ENCODE assay signal across 19 mouse cellular contexts in the genomic region with DNA sequence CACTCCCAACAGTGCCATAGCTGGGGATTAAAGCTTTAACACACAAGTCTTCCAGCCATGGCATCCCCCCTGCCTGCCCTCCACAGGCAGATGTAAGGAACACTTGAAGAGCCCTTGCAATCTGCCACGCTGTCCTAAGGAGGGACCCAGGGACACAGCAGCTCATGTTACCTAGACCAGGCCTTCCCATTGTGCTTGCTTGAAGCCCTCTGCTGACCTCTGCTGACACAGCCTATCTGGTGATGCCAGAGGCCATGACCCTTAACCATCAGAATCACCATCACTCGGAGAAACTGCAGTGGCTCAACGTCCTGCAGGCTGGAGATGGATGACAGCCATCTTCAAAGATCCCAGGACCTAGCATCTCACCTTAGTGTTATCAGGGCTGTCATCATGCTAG. TPM values are rescaled to one million over a fixed set of nuclear protein-coding genes. Genes with fewer than 3 reads are reported as not detected.
DNase-seq lines count a peak whose midpoint lies in the region; ATAC-seq and TF ChIP-seq lines count a peak whose summit lies in the region.
"Had no signal": no experiment of that assay in that cellular context is flagged by ENCODE, and none has a peak within 500 bp of the region (broad histone marks: within the 10 kb centered on the region; RNA-seq: fewer than 3 reads in every experiment).

No protein-coding gene starts in this region.

- 0 out of 2 replicates have a peak, but pooled peaks have one; percentile 5 for TF ChIP-seq CTCF in heart, postnatal 0 days (IDR thresholded peaks at IDR 0.05; ENCODE audit: low read depth)

- DNase-seq in heart, postnatal 0 days (ENCODE audit: low spot score): no peak
- DNase-seq in heart, postnatal 10 days: no peak
- no peak for DNase-seq in forebrain, embryonic 14.5 days (ENCODE audit: low spot score)
- no peak for DNase-seq in retina, postnatal 1 day
- no peak for DNase-seq in layer of hippocampus, adult 9-11 months
- DNase-seq: adrenal gland, adult 8-10 months; heart, postnatal 14 days; kidney, adult 11 months; lung, adult 2 months; right cerebral cortex, adult 18-20 months had no signal

- H3K4me1 ChIP-seq in heart, postnatal 0 days (ENCODE audit: control insufficient read depth, insufficient read depth): peaks cover 19% of the 10 kb centered on the region
- peaks cover 59% of the 10 kb centered on the region for H3K4me1 ChIP-seq in forebrain, embryonic 14.5 days (ENCODE audit: control insufficient read depth, insufficient read depth, low read length)
- H3K4me1 ChIP-seq in hindbrain, embryonic 16.5 days (ENCODE audit: control insufficient read depth, insufficient read depth, low read depth, low read length): peaks cover 48% of the 10 kb centered on the region
- H3K4me1 ChIP-seq in neural tube, embryonic 13.5 days (replicated peaks): peaks cover 96% of the 10 kb centered on the region
- peaks cover 49% of the 10 kb centered on the region for H3K4me1 ChIP-seq in heart, embryonic 11.5 days (ENCODE audit: control insufficient read depth, insufficient read depth, low read length)

- no peak overlapping the region for H3K9ac ChIP-seq in heart, postnatal 0 days (replicated peaks; ENCODE audit: low read depth, low read length)
- no peak overlapping the region for H3K9ac ChIP-seq in forebrain, embryonic 14.5 days (ENCODE audit: low read length)
- no peak overlapping the region for H3K9ac ChIP-seq in hindbrain, embryonic 16.5 days (ENCODE audit: low read depth, low read length)
- H3K9ac ChIP-seq in neural tube, embryonic 13.5 days: no peak overlapping the region
- no peak overlapping the region for H3K9ac ChIP-seq in heart, embryonic 11.5 days (ENCODE audit: low read depth, low read length)

- H3K9me3 ChIP-seq in heart, postnatal 0 days (replicated peaks; ENCODE audit: control insufficient read depth, low read length): no peaks in the 10 kb centered on the region
- H3K9me3 ChIP-seq in forebrain, embryonic 14.5 days (replicated peaks; ENCODE audit: control insufficient read depth, low read length): no peaks in the 10 kb centered on the region
- H3K9me3 ChIP-seq in hindbrain, embryonic 16.5 days (ENCODE audit: control insufficient read depth, low read length): no peaks in the 10 kb centered on the region
- no peaks in the 10 kb centered on the region for H3K9me3 ChIP-seq in neural tube, embryonic 13.5 days
- H3K9me3 ChIP-seq in heart, embryonic 11.5 days (replicated peaks; ENCODE audit: control insufficient read depth, low read length): no peaks in the 10 kb centered on the region
- H3K9me3 ChIP-seq: megakaryocyte, embryonic 14.5 days had no signal

- WGBS in heart, postnatal 0 days: 73% methylated on average over 3 of the region's 3 CpGs
- WGBS in forebrain, embryonic 14.5 days: 60% methylated on average over 3 of the region's 3 CpGs
- WGBS in hindbrain, embryonic 16.5 days: 25% methylated on average over 3 of the region's 3 CpGs
- 26% methylated on average over 3 of the region's 3 CpGs for whole genome bisulfite sequencing in neural tube, embryonic 13.5 days
- WGBS in heart, embryonic 11.5 days (ENCODE audit: insufficient replicate concordance): 23% methylated on average over 3 of the region's 3 CpGs

- no peak overlapping the region for H3K4me2 ChIP-seq in heart, postnatal 0 days (ENCODE audit: low read depth, low read length)
- H3K4me2 ChIP-seq in forebrain, embryonic 14.5 days (ENCODE audit: low read length): no peak overlapping the region; the same call in 1 of the 2 replicates
- H3K4me2 ChIP-seq in hindbrain, embryonic 16.5 days (ENCODE audit: low read length): no peak overlapping the region
- H3K4me2 ChIP-seq in neural tube, embryonic 13.5 days: peak overlapping the region; percentile 13
- no peak overlapping the region for H3K4me2 ChIP-seq in heart, embryonic 11.5 days

- no peak overlapping the region for H3K4me3 ChIP-seq in heart, postnatal 0 days (ENCODE audit: low read depth, low read length)
- no peak overlapping the region for H3K4me3 ChIP-seq in forebrain, embryonic 14.5 days (ENCODE audit: low read depth, low read length)
- no peak overlapping the region for H3K4me3 ChIP-seq in hindbrain, embryonic 16.5 days (ENCODE audit: low read length)
- no peak overlapping the region for H3K4me3 ChIP-seq in neural tube, embryonic 13.5 days
- no peak overlapping the region for H3K4me3 ChIP-seq in heart, embryonic 11.5 days (ENCODE audit: low read depth, low read length)
- H3K4me3 ChIP-seq: left cerebral cortex, adult 2 months; megakaryocyte, embryonic 14.5 days had no signal

- no peak for TF ChIP-seq EP300 in heart, postnatal 0 days (IDR thresholded peaks at IDR 0.05; ENCODE audit: low read depth)

- H3K36me3 ChIP-seq in heart, postnatal 0 days (replicated peaks; ENCODE audit: control insufficient read depth, insufficient read depth, low read length): no peaks in the 10 kb centered on the region
- H3K36me3 ChIP-seq in forebrain, embryonic 14.5 days (ENCODE audit: control insufficient read depth, insufficient read depth, low read length): peaks cover 16% of the 10 kb centered on the region
- no peaks in the 10 kb centered on the region for H3K36me3 ChIP-seq in hindbrain, embryonic 16.5 days (ENCODE audit: control insufficient read depth, insufficient read depth, low read length)
- 0 out of 2 replicates have a peak, but pooled peaks cover 5% of the 10 kb centered on the region for H3K36me3 ChIP-seq in neural tube, embryonic 13.5 days
- H3K36me3 ChIP-seq in heart, embryonic 11.5 days (ENCODE audit: control insufficient read depth, insufficient read depth, low read length): no peaks in the 10 kb centered on the region

- peaks cover 30% of the 10 kb centered on the region for H3K27me3 ChIP-seq in heart, postnatal 0 days (ENCODE audit: control insufficient read depth, insufficient read depth, low read length)
- H3K27me3 ChIP-seq in forebrain, embryonic 14.5 days (replicated peaks; ENCODE audit: control insufficient read depth, insufficient read depth, low read length): 0 out of 2 replicates have a peak, but pooled peaks cover 3% of the 10 kb centered on the region
- H3K27me3 ChIP-seq in hindbrain, embryonic 16.5 days (replicated peaks; ENCODE audit: control insufficient read depth, insufficient read depth, low read length): no peaks in the 10 kb centered on the region; the same call in none of the 2 replicates
- peaks cover 24% of the 10 kb centered on the region for H3K27me3 ChIP-seq in neural tube, embryonic 13.5 days
- H3K27me3 ChIP-seq in heart, embryonic 11.5 days (ENCODE audit: control insufficient read depth, insufficient read depth, low read length): peaks cover 28% of the 10 kb centered on the region

- no peak for ATAC-seq in heart, postnatal 0 days (ENCODE audit: insufficient read depth, low read depth)
- ATAC-seq in forebrain, embryonic 14.5 days: no peak
- ATAC-seq in hindbrain, embryonic 16.5 days: no peak
- ATAC-seq in neural tube, embryonic 13.5 days (ENCODE audit: low read depth): no peak
- ATAC-seq in heart, embryonic 11.5 days (replicated peaks; ENCODE audit: insufficient number of reproducible peaks, low FRiP score, low TSS enrichment): no peak

- intact Hi-C loops in heart, postnatal 10 days (cut with DNase I): loop anchor here (2.0 kb wide), 1 partner anchor 33 kb away; no protein-coding TSS in a partner anchor

- no peak overlapping the region for H3K27ac ChIP-seq in heart, postnatal 0 days (ENCODE audit: low read depth)
- H3K27ac ChIP-seq in forebrain, embryonic 14.5 days (ENCODE audit: low read depth, low read length): peak overlapping the region; percentile 100; the same call in 1 of the 2 replicates
- H3K27ac ChIP-seq in hindbrain, embryonic 16.5 days (ENCODE audit: low read depth, low read length): 0 out of 2 replicates have a peak overlapping the region, but pooled peaks have one; percentile 41
- peak overlapping the region; percentile 97 for H3K27ac ChIP-seq in neural tube, embryonic 13.5 days (replicated peaks)
- no peak overlapping the region for H3K27ac ChIP-seq in heart, embryonic 11.5 days (ENCODE audit: low read depth, low read length)
- H3K27ac ChIP-seq: left cerebral cortex, adult 2 months; stomach, postnatal 0 days had no signal

RNA-seq across cellular contexts. Expression of a gene that starts 4.7 kb away (rescaled TPM):
- total RNA-seq in heart, postnatal 0 days (2014; rRNA removed; ENCODE audit: low replicate concordance): 9.3 and 9.7 TPM in 2 replicates
- polyA plus RNA-seq in heart, postnatal 0 days (2015; fragmentation: Nextera tagmentation; extraction: Ambion mirVana): 1.6 and 2.0 TPM in 2 replicates
- 1 to 10 TPM; 2.6 to 3.8 TPM for total RNA-seq in heart, postnatal 10 days (2021)
- 202 and 210 TPM in 2 replicates for polyA plus RNA-seq in forebrain, embryonic 14.5 days (2014; fragmentation: Nextera tagmentation; extraction: Ambion mirVana)
- 20.2 and 27.3 TPM in 2 replicates for polyA plus RNA-seq in hindbrain, embryonic 16.5 days (2015; fragmentation: Nextera tagmentation; extraction: Ambion mirVana)
- polyA plus RNA-seq in neural tube, embryonic 13.5 days (2015; fragmentation: Nextera tagmentation; extraction: Ambion mirVana): 62.8 and 63.8 TPM in 2 replicates
- polyA plus RNA-seq in heart, embryonic 11.5 days (2014; fragmentation: Nextera tagmentation; extraction: Ambion mirVana): 16.8 and 18.4 TPM in 2 replicates
- total RNA-seq: granulocyte monocyte progenitor cell, adult 5-6 weeks; neutrophil, adult 5-6 weeks had no signal
- polyA plus RNA-seq: spleen, adult 2 months had no signal

RNA-seq across cellular contexts. Expression of a gene that starts 23.2 kb away (rescaled TPM):
- 238 and 284 TPM in 2 replicates for total RNA-seq in heart, postnatal 0 days (2014; rRNA removed; ENCODE audit: low replicate concordance)
- 200 and 211 TPM in 2 replicates for polyA plus RNA-seq in heart, postnatal 0 days (2015; fragmentation: Nextera tagmentation; extraction: Ambion mirVana)
- total RNA-seq in heart, postnatal 10 days (2021): 10 to 100 TPM; 44.4 to 45.5 TPM
- polyA plus RNA-seq in forebrain, embryonic 14.5 days (2014; fragmentation: Nextera tagmentation; extraction: Ambion mirVana): 14.0 and 16.4 TPM in 2 replicates
- 20.8 and 22.5 TPM in 2 replicates for polyA plus RNA-seq in hindbrain, embryonic 16.5 days (2015; fragmentation: Nextera tagmentation; extraction: Ambion mirVana)
- polyA plus RNA-seq in neural tube, embryonic 13.5 days (2015; fragmentation: Nextera tagmentation; extraction: Ambion mirVana): 14.8 and 16.5 TPM in 2 replicates
- polyA plus RNA-seq in heart, embryonic 11.5 days (2014; fragmentation: Nextera tagmentation; extraction: Ambion mirVana): 33.1 and 49.0 TPM in 2 replicates

RNA-seq across cellular contexts. Expression of a gene that starts 26.5 kb away (rescaled TPM):
- total RNA-seq in heart, postnatal 0 days (2014; rRNA removed; ENCODE audit: low replicate concordance): 0.19 TPM in 1 of 2 replicates, not detected in the other
- 0.12 and 0.18 TPM in 2 replicates for polyA plus RNA-seq in heart, postnatal 0 days (2015; fragmentation: Nextera tagmentation; extraction: Ambion mirVana)
- total RNA-seq in heart, postnatal 10 days (2021): not detected
- 1.0 and 1.2 TPM in 2 replicates for polyA plus RNA-seq in forebrain, embryonic 14.5 days (2014; fragmentation: Nextera tagmentation; extraction: Ambion mirVana)
- 0.29 and 0.36 TPM in 2 replicates for polyA plus RNA-seq in hindbrain, embryonic 16.5 days (2015; fragmentation: Nextera tagmentation; extraction: Ambion mirVana)
- 4.5 and 4.7 TPM in 2 replicates for polyA plus RNA-seq in neural tube, embryonic 13.5 days (2015; fragmentation: Nextera tagmentation; extraction: Ambion mirVana)
- polyA plus RNA-seq in heart, embryonic 11.5 days (2014; fragmentation: Nextera tagmentation; extraction: Ambion mirVana): 0.27 TPM in 1 of 2 replicates, not detected in the other
- total RNA-seq: heart, postnatal 14 days; left cerebral cortex, adult 2 months; neutrophil, adult 5-6 weeks had no signal

Comparison
In these comparisons a context has a peak if more than half of its experiments do, and no peak if none do; other contexts are left out.
1. H3K27ac ChIP-seq: peak in forebrain, embryonic 14.5 days (single experiment), hindbrain, embryonic 16.5 days (single experiment) and neural tube, embryonic 13.5 days (single experiment); none in heart, postnatal 0 days (single experiment) and heart, embryonic 11.5 days (single experiment).